Mouse (Mus musculus) bone marrow, adult 2 months (tissue): ENCODE measurements around the gene Wipi1.

Source experiments
- CTCF ChIP-seq: fragments of 200-500 bp; IDR thresholded peaks from 2 replicates; pipeline ENCODE4 v1.5.1; 2011; ENCODE audit warnings: low read length, control low read depth; ENCODE audit not compliant: control insufficient read depth, insufficient read depth
- POLR2A ChIP-seq: fragments of 200-500 bp; IDR thresholded peaks from 2 replicates; pipeline ENCODE4 v1.6.1; 2011; ENCODE audit warnings: low read depth, mild to moderate bottlenecking, control low read depth, low read length, borderline replicate concordance; ENCODE audit not compliant: control insufficient read depth

DNA sequence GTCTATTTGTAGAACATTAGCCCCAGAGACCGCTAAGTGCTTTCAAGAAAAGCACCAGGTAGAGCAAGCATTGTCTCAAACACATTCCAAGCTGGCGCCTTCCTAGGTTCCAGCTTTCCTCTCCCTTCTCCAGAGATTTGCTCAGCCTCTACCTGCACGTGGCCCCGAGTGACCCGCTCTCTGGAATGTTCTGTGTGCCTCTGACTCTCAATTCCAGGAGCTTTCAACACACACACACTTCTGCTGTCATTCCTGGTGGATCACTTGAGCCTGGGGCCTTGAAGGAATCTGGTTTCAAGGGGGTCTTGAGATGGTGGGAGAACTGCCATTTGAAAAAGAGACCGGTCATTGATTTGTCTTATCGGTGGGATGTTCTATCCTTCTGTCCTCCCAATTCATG is 11.5 kb upstream of the Wipi1 start:
- no peak for TF ChIP-seq CTCF
- TF ChIP-seq POLR2A: no peak
